Mouse (Mus musculus) limb, embryonic 15.5 days (tissue): ENCODE measurements around the gene Ubac2. TPM values are rescaled to one million over a fixed set of nuclear protein-coding genes. Genes with fewer than 3 reads are reported as not detected.

Experiments used
- ATAC-seq: fragments of 200-750 bp; cut with Nextera tagmentation; 2 replicates; pipeline ENCODE4 v1.8.0; 2017; ENCODE audit warnings: low read depth, moderate TSS enrichment; ENCODE audit not compliant: insufficient number of reproducible peaks, low FRiP score, low TSS enrichment
- H3K27ac ChIP-seq: fragments of 300-500 bp; sonication (generic); 2 replicates; pipeline ENCODE4 v1.5.1; 2015; ENCODE audit warnings: moderate library complexity, mild to moderate bottlenecking, inconsistent platforms
- H3K27me3 ChIP-seq: fragments of 300-500 bp; sonication (generic); 2 replicates; pipeline ENCODE4 v1.6.1; 2015; ENCODE audit warnings: inconsistent platforms
- H3K36me3 ChIP-seq: fragments of 300-500 bp; sonication (generic); 2 replicates; pipeline ENCODE4 v1.6.1; 2015; ENCODE audit warnings: inconsistent platforms
- H3K4me1 ChIP-seq: fragments of 300-500 bp; sonication (generic); 2 replicates; pipeline ENCODE4 v1.6.1; 2015; ENCODE audit warnings: inconsistent platforms
- H3K4me2 ChIP-seq: fragments of 300-500 bp; sonication (generic); 2 replicates; pipeline ENCODE4 v1.6.1; 2015; ENCODE audit warnings: mild to moderate bottlenecking, inconsistent platforms
- H3K4me3 ChIP-seq: fragments of 300-500 bp; sonication (generic); 2 replicates; pipeline ENCODE4 v1.5.1; 2015; ENCODE audit warnings: mild to moderate bottlenecking, inconsistent platforms
- H3K9ac ChIP-seq: fragments of 300-500 bp; sonication (generic); 2 replicates; pipeline ENCODE4 v1.6.1; 2015; ENCODE audit warnings: inconsistent platforms
- H3K9me3 ChIP-seq: fragments of 300-500 bp; sonication (generic); 2 replicates; pipeline ENCODE4 v1.6.1; 2016; ENCODE audit warnings: inconsistent platforms
- WGBS: fragments of 180-500 bp; shearing (Covaris S2); methylation state at CpG from one replicate; pipeline ENCODE4 v1.1.7; 2015; 5-methylcytosine and 5-hydroxymethylcytosine counted together
- polyA plus RNA-seq: library from polyadenylated mRNA; unstranded; fragments of >200 nt; fragmentation: Nextera tagmentation; extraction: Ambion mirVana; gene quantifications from 2 replicates; pipeline ENCODE4 v1.2.1, GENCODE M21; 2015

The Ubac2 gene
- polyA plus RNA-seq, 1 experiment from 2014 or later: 65.2 TPM

DNA sequence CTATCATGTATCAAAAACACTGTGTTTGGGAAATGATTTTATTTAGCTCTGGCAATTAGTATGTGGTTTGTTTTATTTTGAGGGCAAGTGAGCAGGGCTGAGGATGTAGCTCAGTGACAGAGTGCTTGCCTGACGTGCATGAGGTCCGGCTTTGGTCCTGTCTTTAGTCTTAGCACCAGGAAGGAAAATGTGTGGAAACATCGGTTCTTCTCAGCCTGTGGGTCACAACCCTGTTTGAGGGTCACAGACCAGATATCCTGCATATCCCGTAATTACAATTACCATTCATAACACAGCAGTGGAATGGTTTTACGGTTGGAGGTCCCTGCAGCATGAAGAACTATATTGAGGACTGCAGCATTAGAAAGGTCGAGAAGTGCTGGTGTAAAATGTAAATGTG is 107.6 kb downstream of the Ubac2 start:
- WGBS: 81% methylated on average over 6 of the region's 6 CpGs
- no peak for ATAC-seq

DNA sequence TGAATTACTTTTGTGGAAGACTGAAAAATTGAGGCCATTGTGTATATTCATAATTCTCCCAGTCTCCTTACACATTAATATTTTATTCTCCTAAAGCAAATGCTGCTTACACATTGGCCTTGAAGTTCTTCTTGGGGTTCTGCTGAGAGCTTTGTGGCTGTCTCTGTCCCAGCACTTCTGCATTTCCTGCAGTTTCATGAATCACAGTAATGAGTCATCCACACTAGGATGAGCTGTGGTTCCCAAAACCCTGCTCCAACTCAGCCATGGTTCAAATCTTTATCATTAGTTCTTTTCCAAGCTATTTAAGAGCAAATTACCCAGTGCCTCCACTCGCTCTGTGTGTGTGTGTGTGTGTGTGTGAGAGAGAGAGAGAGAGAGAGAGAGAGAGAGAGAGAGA is 108.9 kb downstream of the Ubac2 start:
- Histone ChIP-seq H3K4me3 (no peak overlapping the region), H3K9ac (no peak overlapping the region), H3K27me3 (no peaks in the 10 kb centered on the region), H3K4me2 (no peak overlapping the region), H3K4me1 (0 out of 2 replicates have a peak, but pooled peaks cover 2% of the 10 kb centered on the region), H3K9me3 (no peaks in the 10 kb centered on the region), H3K27ac (no peak overlapping the region), H3K36me3 (no peaks in the 10 kb centered on the region)
- 73% methylated on average over 1 of the region's 1 CpGs for WGBS
- ATAC-seq: no peak

More for the DNA sequence above, 107.6 kb downstream of the Ubac2 start:
- Histone ChIP-seq H3K4me1 (no peaks in the 10 kb centered on the region), H3K27ac (no peak overlapping the region), H3K4me3 (no peak overlapping the region), H3K9me3 (no peaks in the 10 kb centered on the region), H3K9ac (no peak overlapping the region), H3K27me3 (no peaks in the 10 kb centered on the region), H3K36me3 (no peaks in the 10 kb centered on the region), H3K4me2 (no peak overlapping the region)

GRCm38 (mm10) chr14:121987691-121988090 is 109.3 kb downstream of the Ubac2 start:
- no peaks in the 10 kb centered on the region for H3K27me3 ChIP-seq
- no peaks in the 10 kb centered on the region for H3K9me3 ChIP-seq
- ATAC-seq: no peak
- H3K4me1 ChIP-seq: 0 out of 2 replicates have a peak, but pooled peaks cover 2% of the 10 kb centered on the region
- WGBS: 81% methylated on average over 4 of the region's 4 CpGs
- no peak overlapping the region for H3K9ac ChIP-seq
- no peaks in the 10 kb centered on the region for H3K36me3 ChIP-seq
- H3K4me3 ChIP-seq: no peak overlapping the region
- H3K27ac ChIP-seq: no peak overlapping the region
- H3K4me2 ChIP-seq: no peak overlapping the region

DNA sequence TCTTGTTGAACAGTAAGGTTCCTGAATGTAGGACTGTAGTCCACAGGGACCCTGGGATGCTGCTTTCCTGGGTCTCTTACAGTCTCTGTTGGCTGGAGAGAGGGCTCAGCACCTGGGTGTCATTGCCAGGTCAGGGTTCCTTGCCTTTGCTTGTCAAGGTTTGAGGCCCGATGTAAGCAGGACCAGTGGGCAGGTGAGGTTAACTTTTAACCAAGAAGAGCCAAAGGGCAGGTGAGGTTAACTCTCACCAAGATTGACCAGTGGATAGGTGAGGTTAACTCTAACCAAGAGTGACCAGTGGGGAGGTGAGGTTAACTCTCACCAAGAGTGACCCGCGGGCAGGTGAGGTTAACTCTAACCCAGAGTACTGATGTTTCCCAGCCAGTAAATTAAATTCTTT is 110.9 kb downstream of the Ubac2 start:
- Histone ChIP-seq H3K4me1 (0 out of 2 replicates have a peak, but pooled peaks cover 2% of the 10 kb centered on the region), H3K4me3 (no peak overlapping the region), H3K9me3 (no peaks in the 10 kb centered on the region; the same call in 1 of the 2 replicates), H3K36me3 (peaks cover 4% of the 10 kb centered on the region), H3K27me3 (no peaks in the 10 kb centered on the region), H3K4me2 (no peak overlapping the region), H3K27ac (no peak overlapping the region), H3K9ac (no peak overlapping the region)
- 93% methylated on average over 3 of the region's 3 CpGs for WGBS
- no peak for ATAC-seq

GRCm38 (mm10) chr14:121989869-121990268 is 111.4 kb downstream of the Ubac2 start:
- ATAC-seq: no peak
- no peak overlapping the region for H3K4me3 ChIP-seq
- no peak overlapping the region for H3K27ac ChIP-seq
- WGBS: 91% methylated on average over 3 of the region's 3 CpGs
- peaks cover 5% of the 10 kb centered on the region for H3K36me3 ChIP-seq
- H3K27me3 ChIP-seq: no peaks in the 10 kb centered on the region
- 0 out of 2 replicates have a peak, but pooled peaks cover 2% of the 10 kb centered on the region for H3K4me1 ChIP-seq
- H3K4me2 ChIP-seq: no peak overlapping the region
- H3K9ac ChIP-seq: no peak overlapping the region
- no peaks in the 10 kb centered on the region; the same call in 1 of the 2 replicates for H3K9me3 ChIP-seq

GRCm38 (mm10) chr14:121990897-121991296 is 112.5 kb downstream of the Ubac2 start:
- no peaks in the 10 kb centered on the region; the same call in 1 of the 2 replicates for H3K9me3 ChIP-seq
- H3K4me1 ChIP-seq: 0 out of 2 replicates have a peak, but pooled peaks cover 2% of the 10 kb centered on the region
- no peak overlapping the region for H3K9ac ChIP-seq
- H3K4me2 ChIP-seq: no peak overlapping the region
- H3K27ac ChIP-seq: no peak overlapping the region
- peaks cover 6% of the 10 kb centered on the region for H3K36me3 ChIP-seq
- 88% methylated on average over 6 of the region's 6 CpGs for WGBS
- H3K4me3 ChIP-seq: no peak overlapping the region
- no peak for ATAC-seq
- no peaks in the 10 kb centered on the region for H3K27me3 ChIP-seq

- Histone ChIP-seq H3K9me3 (no peaks in the 10 kb centered on the region; the same call in 1 of the 2 replicates), H3K27ac (no peak overlapping the region), H3K4me2 (no peak overlapping the region), H3K9ac (no peak overlapping the region), H3K4me1 (0 out of 2 replicates have a peak, but pooled peaks cover 2% of the 10 kb centered on the region), H3K4me3 (no peak overlapping the region), H3K36me3 (peaks cover 12% of the 10 kb centered on the region), H3K27me3 (no peaks in the 10 kb centered on the region)
- no peak for ATAC-seq
These were observed 113.5 kb downstream of the Ubac2 start for GRCm38 (mm10) chr14:121991921-121992320.

GRCm38 (mm10) chr14:121992395-121993280 is 114.2 kb downstream of the Ubac2 start:
- WGBS: 85% methylated on average over 13 of the region's 13 CpGs
- ATAC-seq: no peak
- H3K27ac ChIP-seq: no peak overlapping the region

DNA sequence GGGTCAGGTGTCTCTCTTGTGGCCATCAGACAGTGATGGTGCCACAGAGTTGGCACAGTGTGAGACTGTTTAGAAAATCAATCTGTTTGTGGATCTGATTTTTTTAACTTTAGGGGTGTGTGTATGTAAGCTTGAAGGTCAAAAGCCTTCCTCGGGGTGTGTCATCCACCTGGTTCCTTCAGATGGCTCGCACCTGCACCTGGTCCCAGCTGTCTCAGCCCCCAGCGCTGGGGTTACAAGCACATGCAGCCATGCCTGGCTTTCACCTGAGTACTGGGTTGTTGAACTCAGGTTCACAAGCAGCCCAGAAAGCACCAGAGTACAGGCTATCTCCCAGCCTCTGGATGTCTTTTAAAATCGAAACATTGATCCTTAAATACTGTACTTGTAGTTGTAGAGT is 115.2 kb downstream of the Ubac2 start:
- Histone ChIP-seq H3K27me3 (no peaks in the 10 kb centered on the region), H3K4me1 (0 out of 2 replicates have a peak, but pooled peaks cover 2% of the 10 kb centered on the region), H3K9me3 (no peaks in the 10 kb centered on the region; the same call in 1 of the 2 replicates), H3K36me3 (peaks cover 12% of the 10 kb centered on the region), H3K4me3 (no peak overlapping the region), H3K27ac (no peak overlapping the region), H3K4me2 (no peak overlapping the region), H3K9ac (no peak overlapping the region)
- WGBS: 90% methylated on average over 4 of the region's 4 CpGs
- ATAC-seq: no peak

More at GRCm38 (mm10) chr14:121992395-121993280, 114.2 kb downstream of the Ubac2 start:
- H3K36me3 ChIP-seq: peaks cover 12% of the 10 kb centered on the region
- H3K4me1 ChIP-seq: 0 out of 2 replicates have a peak, but pooled peaks cover 2% of the 10 kb centered on the region
- no peak overlapping the region for H3K4me3 ChIP-seq
- H3K9me3 ChIP-seq: no peaks in the 10 kb centered on the region; the same call in 1 of the 2 replicates
- H3K4me2 ChIP-seq: no peak overlapping the region
- H3K27me3 ChIP-seq: no peaks in the 10 kb centered on the region
- H3K9ac ChIP-seq: no peak overlapping the region

DNA sequence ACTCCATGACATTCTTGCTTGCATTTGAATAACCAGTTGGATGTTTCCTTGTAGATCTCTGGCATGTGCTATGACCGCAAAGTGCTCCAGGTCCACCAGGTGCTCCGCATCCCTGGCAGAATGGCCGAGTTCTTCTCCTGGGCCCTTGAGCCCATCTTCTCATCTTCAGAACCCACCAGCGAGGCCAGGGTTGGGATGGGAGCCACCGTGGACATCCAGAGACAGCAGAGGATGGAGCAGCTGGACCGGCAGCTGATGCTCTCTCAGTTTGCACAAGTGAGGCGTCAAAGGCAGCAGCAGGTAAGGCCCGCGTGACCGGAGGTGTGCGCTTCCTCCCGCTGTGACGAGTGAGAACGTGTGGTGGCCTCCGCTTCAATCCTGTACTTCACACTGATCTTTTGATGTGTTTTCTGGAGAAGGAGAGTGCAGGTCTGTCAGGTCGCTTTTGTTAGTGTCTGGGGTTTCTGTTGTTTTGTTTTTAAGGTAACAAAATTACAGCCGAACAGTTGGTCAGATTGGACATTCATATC is 115.8 kb downstream of the Ubac2 start:
- Histone ChIP-seq H3K4me3 (no peak overlapping the region), H3K9me3 (no peaks in the 10 kb centered on the region; the same call in 1 of the 2 replicates), H3K27ac (no peak overlapping the region), H3K9ac (no peak overlapping the region), H3K36me3 (peaks cover 12% of the 10 kb centered on the region), H3K27me3 (no peaks in the 10 kb centered on the region), H3K4me2 (no peak overlapping the region), H3K4me1 (0 out of 2 replicates have a peak, but pooled peaks cover 2% of the 10 kb centered on the region)
- 91% methylated on average over 17 of the region's 17 CpGs for WGBS
- ATAC-seq: no peak

DNA sequence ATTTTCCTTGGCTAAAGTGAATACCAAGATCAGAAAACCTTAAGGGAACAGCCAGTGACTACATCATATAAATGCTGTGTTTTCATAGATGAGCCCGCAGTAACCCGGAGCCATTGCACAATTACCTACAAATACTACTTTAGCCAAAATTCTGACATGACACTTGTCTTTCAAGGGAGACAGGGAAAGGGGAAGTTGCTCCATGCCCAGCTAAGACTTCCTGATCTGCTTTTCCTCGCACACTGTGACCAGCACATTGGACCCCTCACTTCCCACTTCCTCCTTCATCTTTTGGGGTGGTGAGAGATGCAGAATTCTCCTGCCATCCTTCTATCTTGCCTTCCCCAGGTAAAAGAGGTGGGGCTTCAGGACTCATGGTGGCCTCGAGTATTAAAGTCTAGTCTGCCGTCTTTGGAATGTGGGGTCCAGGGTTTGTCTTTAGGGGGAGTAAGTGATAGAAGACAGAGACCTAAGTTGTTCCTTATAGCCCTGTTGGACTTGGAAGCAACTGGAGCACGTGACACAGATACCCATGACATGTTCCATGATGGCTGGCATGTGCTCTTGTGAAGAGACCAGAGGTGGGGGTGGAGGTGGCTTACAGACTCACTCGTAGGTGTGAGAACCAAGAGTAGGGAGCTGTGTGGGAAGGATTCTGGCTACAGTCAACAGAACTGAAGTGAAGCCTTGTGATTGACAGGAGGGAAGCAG is 116.6 kb downstream of the Ubac2 start:
- no peak for ATAC-seq
- WGBS: 85% methylated on average over 7 of the region's 7 CpGs

More for the DNA sequence above, 116.6 kb downstream of the Ubac2 start:
- Histone ChIP-seq H3K4me3 (no peak overlapping the region), H3K4me1 (0 out of 2 replicates have a peak, but pooled peaks cover 2% of the 10 kb centered on the region), H3K27ac (no peak overlapping the region), H3K9me3 (no peaks in the 10 kb centered on the region; the same call in 1 of the 2 replicates), H3K27me3 (no peaks in the 10 kb centered on the region), H3K4me2 (no peak overlapping the region), H3K9ac (no peak overlapping the region), H3K36me3 (peaks cover 12% of the 10 kb centered on the region)
